Mouse (Mus musculus) cerebellum, postnatal 25 days (tissue): Measurements from ENCODE around the gene Irf4.

Source experiments
- DNase-seq, 2 experiments: peaks; one replicate each; pipeline ENCODE4 v3.0.0; 2021; ENCODE audit warnings: mixed read lengths in 2 of 2

Gene Irf4

GRCm38 (mm10) chr13:30809240-30809639, 60.2 kb downstream of the Irf4 start:
- DNase-seq, result no peak

GRCm38 (mm10) chr13:30813464-30813863, 64.4 kb downstream of the Irf4 start:
- no peak for DNase-seq

- no peak for DNase-seq
Measured at GRCm38 (mm10) chr13:30814256-30814655, 65.2 kb downstream of the Irf4 start.
